Mouse (Mus musculus): ENCODE results near the gene Phkg1.

DNA sequence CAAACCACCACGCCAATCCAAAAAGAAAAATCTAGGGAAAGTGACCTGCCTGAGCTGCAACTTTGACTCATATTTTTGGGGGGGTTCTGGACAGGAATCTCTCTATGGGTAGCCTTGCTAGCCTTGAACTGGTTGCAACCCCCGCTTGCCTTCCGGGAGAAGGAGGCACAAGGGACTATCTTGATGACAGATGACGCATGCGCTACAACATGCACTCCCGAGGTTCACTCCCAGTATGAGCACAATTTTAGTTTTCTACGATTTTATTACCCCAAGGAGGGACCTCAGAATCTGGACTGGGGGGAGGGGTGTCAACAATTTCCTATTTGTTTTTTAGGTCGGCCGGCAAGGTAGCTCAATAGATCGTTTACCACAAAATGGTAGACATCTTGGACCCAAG lies 12.1 kb downstream of the Phkg1 start:
- TF ChIP-seq CTCF (IDR thresholded peaks at IDR 0.05; ENCODE audit: insufficient read depth, low read length) (no peak), POLR2A (IDR thresholded peaks at IDR 0.05; ENCODE audit: borderline replicate concordance, extremely low read depth, low read depth, low read length) (no peak)

Data from lung, adult 2 months (tissue).